Mouse (Mus musculus): Measurements from ENCODE around the gene Ppfia3. TPM values are rescaled to one million over a fixed set of nuclear protein-coding genes. Genes with fewer than 3 reads are reported as not detected.

The Ppfia3 gene
- polyA plus RNA-seq, 1 experiment from 2014 or later = 28.5 TPM

DNA sequence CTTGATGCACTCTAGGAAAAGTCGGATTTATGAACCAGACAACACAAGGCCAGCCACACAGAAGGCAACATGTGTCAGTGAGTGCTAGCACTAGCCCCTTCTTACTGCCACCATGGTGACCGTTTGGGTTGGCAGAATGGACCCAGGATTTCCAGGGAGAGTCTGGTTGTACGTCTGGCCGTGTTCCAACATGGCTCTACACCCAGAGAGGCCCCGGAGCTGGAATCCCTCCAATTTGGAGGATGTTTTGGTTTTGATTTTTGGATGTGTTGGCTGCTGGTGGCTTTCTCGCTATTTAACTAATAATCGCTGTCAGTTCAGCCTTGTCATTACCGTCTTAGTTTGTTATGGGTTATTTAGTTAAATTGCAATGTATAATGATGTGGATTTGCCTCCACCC is 64.2 kb downstream of the Ppfia3 start:
- Histone ChIP-seq H3K4me1 (ENCODE audit: control insufficient read depth, insufficient read depth, low read length) (peaks cover 9% of the 10 kb centered on the region; the same call in 1 of the 2 replicates), H3K9me3 (replicated peaks; ENCODE audit: control insufficient read depth, low read length, poor library complexity, severe bottlenecking) (no peaks in the 10 kb centered on the region), H3K27ac (ENCODE audit: low read length) (no peak overlapping the region), H3K9ac (ENCODE audit: low read depth, low read length) (no peak overlapping the region), H3K36me3 (ENCODE audit: control insufficient read depth, insufficient read depth, low read length) (no peaks in the 10 kb centered on the region), H3K4me3 (ENCODE audit: low read depth, low read length) (no peak overlapping the region), H3K4me2 (ENCODE audit: low read length) (no peak overlapping the region), H3K27me3 (ENCODE audit: control insufficient read depth, insufficient read depth, low read depth, low read length) (peaks cover 2% of the 10 kb centered on the region; the same call in 1 of the 2 replicates)
- no peak for ATAC-seq
- WGBS = 54% methylated on average over 8 of the region's 8 CpGs

DNA sequence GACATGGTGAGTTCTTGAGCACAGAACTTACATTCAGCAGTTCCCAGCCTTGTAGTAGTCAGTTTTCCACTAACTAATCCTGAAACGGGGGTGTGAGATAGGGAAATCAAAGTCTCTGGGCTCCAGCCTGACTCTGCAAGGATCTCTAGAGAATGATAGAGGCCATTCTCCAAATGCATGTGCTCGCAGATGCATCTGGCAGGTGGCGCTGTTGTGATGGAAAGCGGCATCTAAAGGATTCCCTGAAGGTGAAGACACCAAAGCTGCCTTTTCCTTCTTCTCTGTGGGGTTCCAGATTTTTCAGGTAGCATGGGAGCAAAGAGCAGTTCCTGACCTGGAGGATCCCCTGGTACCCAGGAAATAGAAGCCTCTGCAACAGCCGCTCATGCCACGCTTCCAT is 66.5 kb downstream of the Ppfia3 start:
- no peaks in the 10 kb centered on the region for H3K9me3 ChIP-seq (replicated peaks; ENCODE audit: control insufficient read depth, low read length, poor library complexity, severe bottlenecking)

DNA sequence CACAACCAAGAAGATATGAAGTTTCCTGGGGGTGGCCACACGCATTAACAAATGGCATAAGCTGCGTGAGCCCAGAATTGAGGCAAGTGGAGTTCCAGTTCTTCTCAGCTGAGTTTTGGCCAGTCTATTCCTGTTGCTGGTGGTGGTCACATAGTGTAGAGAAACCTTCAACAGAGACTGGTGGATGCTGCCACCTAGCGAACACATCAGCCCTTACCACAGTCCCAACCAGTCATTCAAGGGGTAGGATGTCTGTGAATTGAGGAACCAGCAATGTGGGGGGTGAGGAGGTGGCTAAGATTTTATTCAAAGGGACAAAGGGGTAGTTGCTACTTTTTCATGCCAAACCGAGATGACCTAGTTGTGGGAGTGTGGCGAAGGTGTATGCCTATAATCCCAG is 67.1 kb downstream of the Ppfia3 start:
- Histone ChIP-seq H3K27ac (ENCODE audit: low read length) (no peak overlapping the region), H3K4me2 (ENCODE audit: low read length) (no peak overlapping the region)
- ATAC-seq = peak; percentile 90

More for the DNA sequence above, 66.5 kb downstream of the Ppfia3 start:
- Histone ChIP-seq H3K4me2 (ENCODE audit: low read length) (peak overlapping the region; percentile 33), H3K4me1 (ENCODE audit: control insufficient read depth, insufficient read depth, low read length) (peaks cover 7% of the 10 kb centered on the region; the same call in 1 of the 2 replicates), H3K27me3 (ENCODE audit: control insufficient read depth, insufficient read depth, low read depth, low read length) (peaks cover 2% of the 10 kb centered on the region; the same call in 1 of the 2 replicates), H3K27ac (ENCODE audit: low read length) (no peak overlapping the region), H3K36me3 (ENCODE audit: control insufficient read depth, insufficient read depth, low read length) (no peaks in the 10 kb centered on the region), H3K9ac (ENCODE audit: low read depth, low read length) (peak overlapping the region; percentile 34; the same call in 1 of the 2 replicates), H3K4me3 (ENCODE audit: low read depth, low read length) (no peak overlapping the region)
- WGBS = 16% methylated on average over 6 of the region's 6 CpGs
- 0 out of 2 replicates have a peak, but pooled peaks have one; percentile 44 for ATAC-seq

DNA sequence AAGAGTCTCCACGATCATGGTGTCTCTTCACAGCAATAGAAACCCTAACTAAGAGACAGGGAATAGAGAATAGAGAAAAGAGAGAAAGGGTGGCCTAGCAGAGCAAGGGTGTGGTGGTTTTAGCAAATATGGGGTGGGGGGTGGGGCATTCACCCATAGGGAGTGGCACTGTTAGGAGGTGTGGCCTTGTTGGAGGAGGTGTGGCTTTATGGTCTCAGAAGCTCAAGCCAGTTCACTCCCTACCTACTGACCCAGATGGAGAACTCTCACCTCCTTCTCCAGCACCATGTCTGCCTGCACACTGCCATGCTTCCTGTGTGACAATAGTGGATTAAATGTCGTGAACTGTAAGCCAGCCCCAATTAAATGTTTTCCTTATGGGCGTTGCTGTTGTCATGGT is 69.3 kb downstream of the Ppfia3 start:
- Histone ChIP-seq H3K4me1 (ENCODE audit: control insufficient read depth, insufficient read depth, low read length) (peaks cover 3% of the 10 kb centered on the region; the same call in 1 of the 2 replicates), H3K27me3 (ENCODE audit: control insufficient read depth, insufficient read depth, low read depth, low read length) (peaks cover 2% of the 10 kb centered on the region; the same call in 1 of the 2 replicates), H3K9ac (ENCODE audit: low read depth, low read length) (no peak overlapping the region), H3K36me3 (ENCODE audit: control insufficient read depth, insufficient read depth, low read length) (no peaks in the 10 kb centered on the region), H3K4me2 (ENCODE audit: low read length) (no peak overlapping the region), H3K4me3 (ENCODE audit: low read depth, low read length) (no peak overlapping the region), H3K27ac (ENCODE audit: low read length) (no peak overlapping the region), H3K9me3 (replicated peaks; ENCODE audit: control insufficient read depth, low read length, poor library complexity, severe bottlenecking) (no peaks in the 10 kb centered on the region)
- 66% methylated on average over 3 of the region's 3 CpGs for WGBS
- ATAC-seq = no peak

More for the DNA sequence above, 67.1 kb downstream of the Ppfia3 start:
- Histone ChIP-seq H3K27me3 (ENCODE audit: control insufficient read depth, insufficient read depth, low read depth, low read length) (peaks cover 2% of the 10 kb centered on the region; the same call in 1 of the 2 replicates), H3K9ac (ENCODE audit: low read depth, low read length) (no peak overlapping the region), H3K36me3 (ENCODE audit: control insufficient read depth, insufficient read depth, low read length) (no peaks in the 10 kb centered on the region), H3K9me3 (replicated peaks; ENCODE audit: control insufficient read depth, low read length, poor library complexity, severe bottlenecking) (no peaks in the 10 kb centered on the region), H3K4me3 (ENCODE audit: low read depth, low read length) (no peak overlapping the region), H3K4me1 (ENCODE audit: control insufficient read depth, insufficient read depth, low read length) (peaks cover 3% of the 10 kb centered on the region; the same call in 1 of the 2 replicates)
- 8% methylated on average over 5 of the region's 5 CpGs for WGBS

DNA sequence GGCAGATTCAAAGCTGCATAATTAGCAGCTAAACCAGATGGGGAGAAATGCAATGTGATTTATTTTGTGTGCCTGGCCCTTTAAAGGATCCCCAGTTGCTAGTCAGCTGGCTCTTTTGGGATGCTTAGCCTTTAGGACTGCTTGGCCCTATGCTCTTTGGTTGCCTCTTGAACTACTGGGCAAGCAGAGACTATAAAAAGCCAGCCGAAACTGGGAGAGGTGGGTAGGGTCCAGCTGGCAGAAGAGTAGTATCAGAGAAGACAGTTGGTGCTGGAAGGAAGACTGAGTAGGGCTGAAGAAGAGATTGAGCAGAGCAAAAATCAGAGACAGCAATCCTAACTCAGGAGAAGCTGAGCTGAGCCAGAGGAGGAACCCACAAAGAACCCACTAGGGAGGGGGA is 70.2 kb downstream of the Ppfia3 start:
- no peak overlapping the region for H3K4me2 ChIP-seq (ENCODE audit: low read length)
- no peak overlapping the region for H3K27ac ChIP-seq (ENCODE audit: low read length)
- H3K4me3 ChIP-seq (ENCODE audit: low read depth, low read length) = no peak overlapping the region
- H3K4me1 ChIP-seq (ENCODE audit: control insufficient read depth, insufficient read depth, low read length) = peaks cover 3% of the 10 kb centered on the region; the same call in 1 of the 2 replicates
- H3K27me3 ChIP-seq (ENCODE audit: control insufficient read depth, insufficient read depth, low read depth, low read length) = peaks cover 2% of the 10 kb centered on the region; the same call in 1 of the 2 replicates
- H3K36me3 ChIP-seq (ENCODE audit: control insufficient read depth, insufficient read depth, low read length) = no peaks in the 10 kb centered on the region
- WGBS = 77% methylated on average over 1 of the region's 1 CpGs
- no peaks in the 10 kb centered on the region for H3K9me3 ChIP-seq (replicated peaks; ENCODE audit: control insufficient read depth, low read length, poor library complexity, severe bottlenecking)
- ATAC-seq = no peak
- no peak overlapping the region for H3K9ac ChIP-seq (ENCODE audit: low read depth, low read length)

Other genes starting within 250 kb of the Ppfia3 start
- gene Rps11, start 242.6 kb downstream of the Ppfia3 start, polyA plus RNA-seq (2015; fragmentation: Nextera tagmentation; extraction: Ambion mirVana) = 657 and 700 TPM in 2 replicates
- gene Rpl13a, start 238.3 kb downstream of the Ppfia3 start, polyA plus RNA-seq (2015; fragmentation: Nextera tagmentation; extraction: Ambion mirVana) = 602 and 620 TPM in 2 replicates
- 0.41 TPM in 1 of 2 replicates, not detected in the other for gene Gm45713, start 230.8 kb downstream of the Ppfia3 start, polyA plus RNA-seq (2015; fragmentation: Nextera tagmentation; extraction: Ambion mirVana)
- gene Flt3l, start 230.6 kb downstream of the Ppfia3 start, polyA plus RNA-seq (2015; fragmentation: Nextera tagmentation; extraction: Ambion mirVana) = 1.5 and 2.2 TPM in 2 replicates
- gene Pih1d1, start 212.7 kb downstream of the Ppfia3 start, polyA plus RNA-seq (2015; fragmentation: Nextera tagmentation; extraction: Ambion mirVana) = 89.9 and 91.9 TPM in 2 replicates
- gene Aldh16a1, start 212.4 kb downstream of the Ppfia3 start, polyA plus RNA-seq (2015; fragmentation: Nextera tagmentation; extraction: Ambion mirVana) = 13.7 and 18.2 TPM in 2 replicates
- 0.55 and 1.1 TPM in 2 replicates for gene Slc17a7, start 203.1 kb downstream of the Ppfia3 start, polyA plus RNA-seq (2015; fragmentation: Nextera tagmentation; extraction: Ambion mirVana)
- not detected in 2 replicates for gene Gfy, start 187.4 kb downstream of the Ppfia3 start, polyA plus RNA-seq (2015; fragmentation: Nextera tagmentation; extraction: Ambion mirVana)
- gene Pth2, start 186.0 kb downstream of the Ppfia3 start, polyA plus RNA-seq (2015; fragmentation: Nextera tagmentation; extraction: Ambion mirVana) = 1.1 and 1.2 TPM in 2 replicates
- 0.45 and 0.53 TPM in 2 replicates for gene Ccdc155, start 162.1 kb downstream of the Ppfia3 start, polyA plus RNA-seq (2015; fragmentation: Nextera tagmentation; extraction: Ambion mirVana)
- gene Dkkl1, start 154.9 kb downstream of the Ppfia3 start, polyA plus RNA-seq (2015; fragmentation: Nextera tagmentation; extraction: Ambion mirVana) = 6.2 and 10.5 TPM in 2 replicates
- 30.5 and 39.5 TPM in 2 replicates for gene Tead2, start 151.3 kb downstream of the Ppfia3 start, polyA plus RNA-seq (2015; fragmentation: Nextera tagmentation; extraction: Ambion mirVana)
- gene Cd37, start 127.9 kb downstream of the Ppfia3 start, polyA plus RNA-seq (2015; fragmentation: Nextera tagmentation; extraction: Ambion mirVana) = 1.3 and 1.4 TPM in 2 replicates
- gene Slc6a16, start 125.9 kb downstream of the Ppfia3 start, polyA plus RNA-seq (2015; fragmentation: Nextera tagmentation; extraction: Ambion mirVana) = 0.93 and 1.2 TPM in 2 replicates
- not detected in 2 replicates for gene Slc6a21, start 89.5 kb downstream of the Ppfia3 start, polyA plus RNA-seq (2015; fragmentation: Nextera tagmentation; extraction: Ambion mirVana)
- 11.1 and 12.4 TPM in 2 replicates for gene Trpm4, start 33.2 kb downstream of the Ppfia3 start, polyA plus RNA-seq (2015; fragmentation: Nextera tagmentation; extraction: Ambion mirVana)
- gene Hrc, start 31.7 kb downstream of the Ppfia3 start, polyA plus RNA-seq (2015; fragmentation: Nextera tagmentation; extraction: Ambion mirVana) = 0.39 and 0.40 TPM in 2 replicates
- 27.0 and 39.9 TPM in 2 replicates for gene Lin7b, start 3.6 kb upstream of the Ppfia3 start, polyA plus RNA-seq (2015; fragmentation: Nextera tagmentation; extraction: Ambion mirVana)
- gene Snrnp70, start 28.7 kb upstream of the Ppfia3 start, polyA plus RNA-seq (2015; fragmentation: Nextera tagmentation; extraction: Ambion mirVana) = 157 and 186 TPM in 2 replicates
- not detected in 2 replicates for gene Kcna7, start 38.6 kb upstream of the Ppfia3 start, polyA plus RNA-seq (2015; fragmentation: Nextera tagmentation; extraction: Ambion mirVana)
- gene Ntf5, start 46.7 kb upstream of the Ppfia3 start, polyA plus RNA-seq (2015; fragmentation: Nextera tagmentation; extraction: Ambion mirVana) = not detected in 2 replicates
- gene Lhb, start 53.8 kb upstream of the Ppfia3 start, polyA plus RNA-seq (2015; fragmentation: Nextera tagmentation; extraction: Ambion mirVana) = 0.39 and 0.88 TPM in 2 replicates
- 20.9 and 21.8 TPM in 2 replicates for gene Gys1, start 67.8 kb upstream of the Ppfia3 start, polyA plus RNA-seq (2015; fragmentation: Nextera tagmentation; extraction: Ambion mirVana)
- gene Ruvbl2, start 71.1 kb upstream of the Ppfia3 start, polyA plus RNA-seq (2015; fragmentation: Nextera tagmentation; extraction: Ambion mirVana) = 103 and 110 TPM in 2 replicates
- 5,323 and 5,449 TPM in 2 replicates for gene Ftl1, start 92.9 kb upstream of the Ppfia3 start, polyA plus RNA-seq (2015; fragmentation: Nextera tagmentation; extraction: Ambion mirVana)
- gene Bax, start 99.9 kb upstream of the Ppfia3 start, polyA plus RNA-seq (2015; fragmentation: Nextera tagmentation; extraction: Ambion mirVana) = 232 and 243 TPM in 2 replicates
- 0.15 and 0.16 TPM in 2 replicates for gene Tulp2, start 114.9 kb upstream of the Ppfia3 start, polyA plus RNA-seq (2015; fragmentation: Nextera tagmentation; extraction: Ambion mirVana)
- gene Gm45808, start 119.8 kb upstream of the Ppfia3 start, polyA plus RNA-seq (2015; fragmentation: Nextera tagmentation; extraction: Ambion mirVana) = not detected in 2 replicates
- gene Dhdh, start 121.8 kb upstream of the Ppfia3 start, polyA plus RNA-seq (2015; fragmentation: Nextera tagmentation; extraction: Ambion mirVana) = 4.1 and 4.2 TPM in 2 replicates
- 107 and 119 TPM in 2 replicates for gene Nucb1, start 143.4 kb upstream of the Ppfia3 start, polyA plus RNA-seq (2015; fragmentation: Nextera tagmentation; extraction: Ambion mirVana)
- 10.5 and 13.9 TPM in 2 replicates for gene Ppp1r15a, start 159.2 kb upstream of the Ppfia3 start, polyA plus RNA-seq (2015; fragmentation: Nextera tagmentation; extraction: Ambion mirVana)
- 0.81 and 0.87 TPM in 2 replicates for gene Plekha4, start 159.3 kb upstream of the Ppfia3 start, polyA plus RNA-seq (2015; fragmentation: Nextera tagmentation; extraction: Ambion mirVana)
- 0.21 TPM in 1 of 2 replicates, not detected in the other for gene Hsd17b14, start 187.9 kb upstream of the Ppfia3 start, polyA plus RNA-seq (2015; fragmentation: Nextera tagmentation; extraction: Ambion mirVana)
- 23.6 and 25.0 TPM in 2 replicates for gene Bcat2, start 203.1 kb upstream of the Ppfia3 start, polyA plus RNA-seq (2015; fragmentation: Nextera tagmentation; extraction: Ambion mirVana)
- not detected in 2 replicates for gene Fgf21, start 248.5 kb upstream of the Ppfia3 start, polyA plus RNA-seq (2015; fragmentation: Nextera tagmentation; extraction: Ambion mirVana)

Measured in midbrain, embryonic 16.5 days (tissue).